Mouse (Mus musculus): Measurements from ENCODE around the gene Icam1.
"Not testable (repeated sequence)": the region's sequence is repeated elsewhere in the genome, so short reads cannot be mapped to it uniquely, and the experiment has no call there.

Icam1 gene

GRCm38 (mm10) chr9:20995069-20995468 lies 20.7 kb upstream of the Icam1 start:
- peak in 1 of 2 experiments; percentile 45 for DNase-seq

- no peak for DNase-seq
Observed at GRCm38 (mm10) chr9:20997065-20997464, 18.7 kb upstream of the Icam1 start.

- not testable (repeated sequence) for DNase-seq
Observed at GRCm38 (mm10) chr9:20998337-20998736, 17.4 kb upstream of the Icam1 start.

GRCm38 (mm10) chr9:21000811-21001210 lies 15.0 kb upstream of the Icam1 start:
- DNase-seq: peak; percentile 42 to 66

GRCm38 (mm10) chr9:21001651-21002200 lies 14.1 kb upstream of the Icam1 start:
- DNase-seq: no peak

GRCm38 (mm10) chr9:21002270-21002626 lies 13.5 kb upstream of the Icam1 start:
- no peak for DNase-seq

GRCm38 (mm10) chr9:21002627-21003551 lies 12.9 kb upstream of the Icam1 start, which contains the start of gene Mrpl4:
Gene Mrpl4 (plus strand): TSS chr9:21002738.
- DNase-seq: peak; percentile 94 to 95

GRCm38 (mm10) chr9:21007313-21007952 lies 8.4 kb upstream of the Icam1 start:
- no peak for DNase-seq

- DNase-seq: no peak
Observed at GRCm38 (mm10) chr9:21008007-21008406, 7.8 kb upstream of the Icam1 start.

- DNase-seq: no peak
Observed at GRCm38 (mm10) chr9:21010362-21010761, 5.4 kb upstream of the Icam1 start.

GRCm38 (mm10) chr9:21010939-21011541 lies 4.7 kb upstream of the Icam1 start:
- DNase-seq: not testable (repeated sequence)

GRCm38 (mm10) chr9:21011846-21012312 lies 3.9 kb upstream of the Icam1 start:
- peak; percentile 45 to 53 for DNase-seq

GRCm38 (mm10) chr9:21012368-21012767 lies 3.4 kb upstream of the Icam1 start:
- no peak for DNase-seq

- peak; percentile 69 to 78 for DNase-seq
Observed at GRCm38 (mm10) chr9:21014691-21015570, 854 bp upstream of the Icam1 start.

GRCm38 (mm10) chr9:21016331-21017176 lies 769 bp downstream of the Icam1 start:
- peak; percentile 33 to 52 for DNase-seq

GRCm38 (mm10) chr9:21017177-21017575 lies 1.4 kb downstream of the Icam1 start:
- no peak for DNase-seq

- DNase-seq: no peak
Observed at GRCm38 (mm10) chr9:21018600-21018999, 2.8 kb downstream of the Icam1 start.

GRCm38 (mm10) chr9:21021363-21021762 lies 5.6 kb downstream of the Icam1 start:
- no peak for DNase-seq

GRCm38 (mm10) chr9:21022288-21022687 lies 6.5 kb downstream of the Icam1 start:
- no peak for DNase-seq

- DNase-seq: no peak
Observed at GRCm38 (mm10) chr9:21022726-21023125, 6.9 kb downstream of the Icam1 start.

- no peak for DNase-seq
Observed at GRCm38 (mm10) chr9:21025258-21025810, 9.5 kb downstream of the Icam1 start.
